Mouse (Mus musculus): ENCODE measurements at regions not wholly inside any gene's neighbourhood (a gene's known extent, or its start where the extent isn't known, plus 50 kb on each side); places are given as distances from the start of the nearest gene placed in this dataset.

DNA sequence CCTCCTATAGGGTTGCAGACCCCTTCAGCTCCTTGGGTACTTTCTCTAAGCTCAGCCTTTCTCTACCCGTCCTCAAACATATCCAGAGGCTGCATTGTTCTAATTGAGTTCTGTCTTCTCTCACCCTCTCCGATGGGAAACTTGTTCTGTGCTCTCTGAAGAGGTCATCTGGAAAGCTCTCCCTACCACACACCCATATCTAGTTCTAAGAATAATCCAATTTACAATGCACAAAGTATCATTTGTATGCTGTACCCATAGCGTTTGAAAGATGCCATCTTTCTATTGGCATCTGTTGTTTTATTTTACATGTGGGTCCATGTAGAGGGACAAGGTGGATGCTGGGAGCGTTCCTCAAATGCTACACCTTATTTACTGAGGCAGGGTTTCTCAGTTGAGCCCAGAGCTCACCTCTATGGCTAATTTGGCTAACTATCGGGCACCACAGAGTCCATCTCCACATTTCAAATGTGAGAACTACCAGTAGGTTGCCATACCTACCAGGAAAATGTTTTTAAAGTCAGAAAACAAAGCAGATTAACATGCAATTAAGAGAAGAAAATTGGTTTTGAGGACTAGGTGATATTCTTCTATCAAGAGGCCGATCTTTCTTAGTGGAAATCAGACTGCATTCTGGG, 167.1 kb downstream of the Klf7 start:
- TF ChIP-seq POLR2A (IDR thresholded peaks at IDR 0.05; ENCODE audit: borderline replicate concordance, extremely low read depth, low read depth, low read length) (no peak), CTCF (IDR thresholded peaks at IDR 0.05; ENCODE audit: insufficient read depth, low read length) (no peak)
